Mouse (Mus musculus): ENCODE data around the gene Tceanc2.

DNA sequence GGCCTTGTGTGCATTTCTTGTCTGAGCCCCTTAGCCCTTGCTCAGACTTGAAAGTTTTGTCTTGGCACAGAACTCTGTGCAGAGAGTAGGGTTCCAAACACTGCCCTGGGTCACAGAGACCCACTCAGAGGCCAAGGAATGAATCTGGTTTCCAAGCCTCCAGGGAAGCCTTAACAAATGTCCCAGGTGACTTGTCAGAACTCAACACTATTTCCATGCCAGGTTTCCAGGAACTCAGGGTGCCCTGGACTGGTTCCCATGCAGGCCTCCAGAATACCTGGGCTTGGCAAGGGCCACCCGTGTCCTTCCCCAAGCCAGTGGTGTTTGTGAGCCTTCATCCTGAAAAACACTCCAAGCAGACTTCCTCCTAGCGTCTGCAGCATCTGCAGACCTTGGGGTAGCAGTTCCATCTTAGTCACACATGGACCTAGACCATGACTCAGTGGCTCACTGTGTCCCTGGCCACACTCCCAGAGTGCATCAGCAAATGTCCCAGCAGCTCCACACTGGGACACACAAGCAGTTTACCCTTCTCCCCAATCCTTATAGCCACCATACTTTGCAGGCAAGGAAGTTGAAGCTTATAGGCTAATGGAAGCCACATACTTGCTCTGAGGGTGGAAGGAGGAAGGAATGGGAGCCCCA lies 61.1 kb downstream of the Tceanc2 start:
- TF ChIP-seq TAL1 (conservative IDR thresholded peaks at IDR 0.05; ENCODE audit: low read depth, low read length): no peak
- TF ChIP-seq CTCF (IDR thresholded peaks at IDR 0.05; ENCODE audit: low read depth, low read length): no peak
- no peak for TF ChIP-seq GATA1 (IDR thresholded peaks at IDR 0.05; ENCODE audit: borderline replicate concordance, low read length)

Data from G1E (cell line).